Mouse (Mus musculus): ENCODE measurements at regions not wholly inside any gene's neighbourhood (a gene's known extent, or its start where the extent isn't known, plus 50 kb on each side); places are given as distances from the start of the nearest gene placed in this dataset.
A peak's percentile ranks its signal among the peaks of the same experiment; 100 is the strongest.
"Not testable (repeated sequence)": the region's sequence is repeated elsewhere in the genome, so short reads cannot be mapped to it uniquely, and the experiment has no call there.

DNA sequence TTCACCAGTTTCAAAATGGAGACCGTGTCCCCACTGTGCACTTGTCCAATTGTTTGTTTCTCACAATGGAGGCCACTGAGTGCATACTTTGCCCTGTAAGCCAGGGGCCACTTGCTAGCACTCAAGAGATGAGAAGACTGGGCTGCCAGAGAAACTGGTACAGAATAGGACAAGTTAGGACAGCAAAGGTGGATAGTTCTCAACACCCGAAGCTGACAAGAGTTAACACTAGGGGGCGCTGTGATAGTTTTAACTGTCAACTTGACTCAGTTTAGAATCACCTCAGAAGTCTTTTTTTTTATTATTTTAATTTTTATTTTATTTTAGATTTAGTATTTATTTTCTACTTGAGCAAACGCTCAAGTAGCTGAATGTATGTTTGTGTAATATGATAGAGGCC lies 188.2 kb upstream of the Asap2 start:
- not testable (repeated sequence) for H3K4me1 ChIP-seq; H3K36me3 ChIP-seq (replicated peaks); H3K27me3 ChIP-seq (ENCODE audit: poor library complexity, severe bottlenecking); DNase-seq (ENCODE audit: extremely low spot score, low spot score); H3K27ac ChIP-seq; H3K4me3 ChIP-seq
- peaks cover 46% of the 10 kb centered on the region for H3K9me3 ChIP-seq
- 75% methylated on average over 4 of the region's 4 CpGs for whole genome bisulfite sequencing

DNA sequence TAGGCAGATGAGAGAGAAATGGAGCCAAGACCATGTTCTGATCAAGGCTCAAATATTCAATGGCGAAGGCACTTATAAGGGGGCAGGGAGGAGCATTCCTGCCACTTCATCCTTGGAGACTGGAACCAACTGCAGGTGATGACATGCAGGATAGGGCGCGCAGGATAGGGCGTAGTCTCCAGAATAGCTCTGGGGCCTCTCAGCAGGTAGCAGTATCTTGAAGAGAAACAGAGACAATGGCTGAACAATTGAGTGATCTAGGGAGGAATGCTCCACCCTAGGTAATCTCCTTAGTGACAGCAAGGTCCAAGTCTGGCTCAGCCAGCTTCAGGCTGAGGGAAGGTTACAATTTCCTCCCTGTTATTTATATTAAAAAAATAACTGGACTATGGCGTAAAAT lies 184.8 kb upstream of the Asap2 start:
- H3K36me3 ChIP-seq (replicated peaks); H3K4me1 ChIP-seq; H3K27ac ChIP-seq; H3K4me3 ChIP-seq; H3K27me3 ChIP-seq (ENCODE audit: poor library complexity, severe bottlenecking); DNase-seq (ENCODE audit: extremely low spot score, low spot score): not testable (repeated sequence)
- 94% methylated on average over 5 of the region's 5 CpGs for WGBS
- peaks cover 47% of the 10 kb centered on the region for H3K9me3 ChIP-seq

GRCm38 (mm10) chr12:20806681-20807080 lies 183.6 kb upstream of the Asap2 start:
- H3K27ac ChIP-seq = no peak overlapping the region
- H3K27me3 ChIP-seq (ENCODE audit: poor library complexity, severe bottlenecking) = no peaks in the 10 kb centered on the region
- no peaks in the 10 kb centered on the region for H3K36me3 ChIP-seq (replicated peaks)
- peaks cover 51% of the 10 kb centered on the region for H3K9me3 ChIP-seq
- DNase-seq (ENCODE audit: extremely low spot score, low spot score) = no peak
- H3K4me1 ChIP-seq = no peaks in the 10 kb centered on the region
- H3K4me3 ChIP-seq = no peak overlapping the region
- WGBS = 89% methylated on average over 2 of the region's 2 CpGs

- H3K9me3 ChIP-seq = peaks cover 72% of the 10 kb centered on the region
- H3K4me1 ChIP-seq = not testable (repeated sequence)
Measured at GRCm38 (mm10) chr12:20813836-20814235, 176.4 kb upstream of the Asap2 start.

DNA sequence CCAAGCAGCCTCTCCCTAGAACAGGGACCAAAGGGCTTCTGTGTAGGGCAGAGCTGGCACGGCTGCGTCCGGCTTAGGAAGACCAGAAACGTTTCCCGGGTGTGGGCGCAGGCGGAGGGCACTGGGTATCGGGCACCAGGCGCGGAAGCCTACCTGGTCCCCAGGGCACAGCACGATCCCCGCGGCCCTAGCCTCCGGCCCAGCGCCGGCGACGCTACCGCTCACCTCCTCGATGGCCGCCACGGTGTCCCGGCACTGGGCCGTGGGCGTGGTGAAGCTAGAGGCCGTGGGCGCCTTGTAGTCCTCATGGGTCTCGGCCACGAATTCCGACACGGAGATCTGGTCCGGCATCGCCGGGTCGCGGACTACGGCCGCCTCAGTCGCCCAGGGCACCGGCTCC lies 175.1 kb upstream of the Asap2 start:
- not testable (repeated sequence) for H3K27me3 ChIP-seq (ENCODE audit: poor library complexity, severe bottlenecking); H3K27ac ChIP-seq; H3K4me1 ChIP-seq; DNase-seq (ENCODE audit: extremely low spot score, low spot score); H3K36me3 ChIP-seq (replicated peaks)
- 23% methylated on average over 40 of the region's 40 CpGs for WGBS
- Histone ChIP-seq H3K9me3 (peaks cover 60% of the 10 kb centered on the region), H3K4me3 (peak overlapping the region; percentile 40)

More at GRCm38 (mm10) chr12:20813836-20814235, 176.4 kb upstream of the Asap2 start:
- H3K27me3 ChIP-seq (ENCODE audit: poor library complexity, severe bottlenecking); H3K4me3 ChIP-seq; H3K36me3 ChIP-seq (replicated peaks); H3K27ac ChIP-seq; DNase-seq (ENCODE audit: extremely low spot score, low spot score): not testable (repeated sequence)
- WGBS = 93% methylated on average over 6 of the region's 6 CpGs

- 15% methylated on average over 38 of the region's 38 CpGs for WGBS
- Histone ChIP-seq H3K27me3 (ENCODE audit: poor library complexity, severe bottlenecking) (no peaks in the 10 kb centered on the region), H3K9me3 (peaks cover 59% of the 10 kb centered on the region), H3K4me1 (no peaks in the 10 kb centered on the region), H3K36me3 (replicated peaks) (no peaks in the 10 kb centered on the region), H3K4me3 (peak overlapping the region; percentile 40), H3K27ac (no peak overlapping the region)
- DNase-seq (ENCODE audit: extremely low spot score, low spot score) = peak; percentile 15
Measured at GRCm38 (mm10) chr12:20815599-20815998, 174.7 kb upstream of the Asap2 start.

DNA sequence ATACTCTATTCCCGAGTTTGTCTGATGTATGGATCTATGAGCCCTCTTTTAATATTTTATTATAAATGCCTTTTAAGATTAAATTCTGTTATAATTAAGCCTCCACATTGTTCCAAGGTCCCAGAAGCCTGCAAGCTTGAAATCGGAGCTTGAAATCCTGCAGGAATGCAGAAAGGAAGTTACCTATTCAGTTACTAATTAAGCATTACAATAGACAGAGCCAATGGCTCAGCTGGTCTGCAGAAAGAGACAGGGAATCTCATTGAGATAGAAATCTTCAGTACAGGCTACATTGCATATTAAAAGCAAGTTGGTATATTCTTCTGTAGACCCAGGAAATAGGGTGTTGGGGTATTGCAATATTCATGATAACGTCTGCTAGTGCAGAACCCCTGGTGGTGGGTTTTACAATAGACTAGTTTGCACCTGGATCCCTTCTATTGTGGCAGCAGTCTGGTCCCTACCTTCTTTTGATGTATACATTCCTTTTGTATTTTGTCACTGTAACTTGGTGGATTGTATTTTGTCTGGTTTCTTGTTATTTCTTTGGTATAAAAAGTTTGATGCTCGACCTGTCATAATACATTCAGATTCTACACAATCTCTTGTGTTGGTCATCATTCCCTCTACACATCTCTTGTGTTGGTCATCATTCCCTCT lies 146.5 kb upstream of the Asap2 start:
- not testable (repeated sequence) for H3K4me1 ChIP-seq; H3K4me3 ChIP-seq; H3K27ac ChIP-seq; H3K36me3 ChIP-seq (replicated peaks); DNase-seq (ENCODE audit: extremely low spot score, low spot score); H3K27me3 ChIP-seq (ENCODE audit: poor library complexity, severe bottlenecking)
- 76% methylated on average over 4 of the region's 4 CpGs for WGBS
- H3K9me3 ChIP-seq = peaks cover 76% of the 10 kb centered on the region

GRCm38 (mm10) chr12:20844873-20845272 lies 145.4 kb upstream of the Asap2 start:
- not testable (repeated sequence) for DNase-seq (ENCODE audit: extremely low spot score, low spot score); H3K4me1 ChIP-seq; H3K27me3 ChIP-seq (ENCODE audit: poor library complexity, severe bottlenecking); H3K36me3 ChIP-seq (replicated peaks); H3K27ac ChIP-seq
- 51% methylated on average over 7 of the region's 7 CpGs for WGBS
- peaks cover 77% of the 10 kb centered on the region for H3K9me3 ChIP-seq
- H3K4me3 ChIP-seq = peak overlapping the region; percentile 25

- Histone ChIP-seq H3K4me1 (no peaks in the 10 kb centered on the region), H3K36me3 (replicated peaks) (no peaks in the 10 kb centered on the region), H3K4me3 (peak overlapping the region; percentile 25), H3K27me3 (ENCODE audit: poor library complexity, severe bottlenecking) (no peaks in the 10 kb centered on the region), H3K27ac (no peak overlapping the region), H3K9me3 (peaks cover 79% of the 10 kb centered on the region)
- DNase-seq (ENCODE audit: extremely low spot score, low spot score) = no peak
- WGBS = 55% methylated on average over 17 of the region's 17 CpGs
Measured at GRCm38 (mm10) chr12:20845297-20845696, 145.0 kb upstream of the Asap2 start.

GRCm38 (mm10) chr12:20884104-20884503 lies 106.2 kb upstream of the Asap2 start:
- H3K4me1 ChIP-seq; H3K4me3 ChIP-seq; DNase-seq (ENCODE audit: extremely low spot score, low spot score); H3K27me3 ChIP-seq (ENCODE audit: poor library complexity, severe bottlenecking); H3K27ac ChIP-seq; H3K36me3 ChIP-seq (replicated peaks): not testable (repeated sequence)
- peaks cover 89% of the 10 kb centered on the region for H3K9me3 ChIP-seq
- 72% methylated on average over 6 of the region's 6 CpGs for WGBS

DNA sequence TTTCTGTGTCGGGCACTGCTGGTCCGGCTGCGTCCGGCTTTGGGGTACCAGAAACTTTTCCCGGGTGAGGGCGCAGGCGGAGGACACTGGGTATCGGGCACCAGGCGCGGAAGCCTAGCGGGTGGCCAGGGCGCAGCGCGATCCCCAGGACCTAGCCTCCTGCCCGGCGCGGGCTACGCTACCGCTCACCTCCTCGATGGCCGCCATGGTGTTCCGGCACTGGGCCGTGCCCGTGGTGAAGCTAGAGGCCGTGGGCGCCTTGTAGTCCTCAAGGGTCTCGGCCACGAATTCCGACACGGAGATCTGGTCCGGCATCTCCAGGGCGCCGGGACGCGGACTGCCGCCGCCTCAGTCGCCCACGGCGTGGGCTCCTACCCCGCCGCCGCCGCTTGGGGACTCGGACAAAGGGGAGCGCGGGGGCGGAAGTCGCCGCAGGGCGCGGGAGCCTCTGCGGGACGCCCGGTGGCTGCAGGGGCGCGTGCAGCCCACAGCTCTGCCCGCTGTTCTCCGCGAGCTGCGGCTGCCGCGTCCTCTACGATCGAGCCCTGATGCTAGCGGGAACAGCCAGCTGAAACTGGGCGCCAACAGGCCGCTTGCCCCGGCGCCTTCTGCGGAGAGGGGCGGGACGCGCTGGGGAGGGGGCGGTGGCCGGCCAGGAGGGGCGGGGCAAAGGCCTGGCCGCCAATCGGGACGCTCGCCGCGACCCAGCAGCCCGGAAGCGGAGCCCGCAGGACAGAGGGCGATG lies 69.4 kb upstream of the Asap2 start:
- H3K4me3 ChIP-seq = peak overlapping the region; percentile 81
- peaks cover 38% of the 10 kb centered on the region for H3K36me3 ChIP-seq (replicated peaks)
- DNase-seq (ENCODE audit: extremely low spot score, low spot score) = peak; percentile 79
- not testable (repeated sequence) for H3K4me1 ChIP-seq; H3K27me3 ChIP-seq (ENCODE audit: poor library complexity, severe bottlenecking)
- peaks cover 46% of the 10 kb centered on the region for H3K9me3 ChIP-seq
- H3K27ac ChIP-seq = peak overlapping the region; percentile 97
- WGBS = under 1% methylated on average over 81 of the region's 87 CpGs

- peak; percentile 17 for DNase-seq (ENCODE audit: extremely low spot score, low spot score)
- not testable (repeated sequence) for H3K4me1 ChIP-seq; H3K27me3 ChIP-seq (ENCODE audit: poor library complexity, severe bottlenecking)
- Histone ChIP-seq H3K27ac (peak overlapping the region; percentile 97), H3K36me3 (replicated peaks) (peaks cover 31% of the 10 kb centered on the region), H3K4me3 (peak overlapping the region; percentile 81), H3K9me3 (peaks cover 39% of the 10 kb centered on the region)
- WGBS = 17% methylated on average over 15 of the region's 15 CpGs
Measured at GRCm38 (mm10) chr12:20921398-20922023, 68.7 kb upstream of the Asap2 start.

DNA sequence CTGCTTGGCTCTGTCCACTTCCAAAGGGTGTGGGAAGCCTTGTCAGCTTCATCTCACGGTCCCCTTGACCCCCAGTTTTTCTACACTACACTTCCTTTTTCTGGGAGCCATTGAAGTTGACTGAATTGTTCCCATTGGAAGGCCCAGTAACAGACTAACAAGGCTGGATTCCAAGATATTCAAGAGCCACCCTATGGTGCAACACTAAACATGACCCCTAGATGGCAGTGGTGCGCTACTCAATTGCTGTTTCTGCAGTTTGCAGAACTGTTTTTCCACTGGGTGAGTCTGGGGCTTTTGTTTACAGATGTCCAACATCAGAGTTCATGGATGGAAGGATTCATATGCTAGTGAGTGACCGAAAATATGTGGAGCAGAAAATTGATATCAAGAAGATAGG lies 61.3 kb upstream of the Asap2 start:
- 32% methylated on average over 3 of the region's 3 CpGs for WGBS
- DNase-seq (ENCODE audit: extremely low spot score, low spot score) = peak; percentile 49
- H3K27me3 ChIP-seq (ENCODE audit: poor library complexity, severe bottlenecking); H3K4me1 ChIP-seq; H3K9me3 ChIP-seq; H3K36me3 ChIP-seq (replicated peaks); H3K4me3 ChIP-seq; H3K27ac ChIP-seq: not testable (repeated sequence)

Data from forebrain, embryonic 10.5 days (tissue).